Mouse (Mus musculus): ENCODE data around the gene Padi2. TPM values are rescaled to one million over a fixed set of nuclear protein-coding genes. Genes with fewer than 3 reads are reported as not detected.

The Padi2 gene
- total and polyA plus RNA-seq, 2 experiments from 2014 or later, result 3.3 to 7.1 TPM

- TF ChIP-seq CTCF (IDR thresholded peaks at IDR 0.05), result no peak
- 81% methylated on average over 14 of the region's 14 CpGs for WGBS
- no peaks in the 10 kb centered on the region for H3K4me1 ChIP-seq (ENCODE audit: insufficient read depth, low read length)
- H3K4me2 ChIP-seq (ENCODE audit: low read depth, low read length, poor library complexity, severe bottlenecking), result no peak overlapping the region
- no peak overlapping the region for H3K4me3 ChIP-seq (ENCODE audit: low read depth, low read length)
- ATAC-seq (ENCODE audit: low FRiP score) (no peak), DNase-seq (ENCODE audit: low spot score) (no peak)
- no peaks in the 10 kb centered on the region for H3K27me3 ChIP-seq (ENCODE audit: insufficient read depth, low read length)
- H3K27ac ChIP-seq (ENCODE audit: low read depth, low read length), result no peak overlapping the region
- H3K9me3 ChIP-seq (ENCODE audit: low read length), result no peaks in the 10 kb centered on the region
- no peak overlapping the region for H3K9ac ChIP-seq (replicated peaks; ENCODE audit: low read length, poor library complexity, severe bottlenecking)
- H3K36me3 ChIP-seq (ENCODE audit: insufficient read depth, low read length), result no peaks in the 10 kb centered on the region
These were observed 40.5 kb downstream of the Padi2 start for GRCm38 (mm10) chr4:140946580-140947205.

GRCm38 (mm10) chr4:140947487-140948440 is 41.6 kb downstream of the Padi2 start:
- Histone ChIP-seq H3K27me3 (ENCODE audit: insufficient read depth, low read length) (no peaks in the 10 kb centered on the region), H3K4me1 (ENCODE audit: insufficient read depth, low read length) (no peaks in the 10 kb centered on the region), H3K9ac (replicated peaks; ENCODE audit: low read length, poor library complexity, severe bottlenecking) (no peak overlapping the region), H3K4me3 (ENCODE audit: low read depth, low read length) (no peak overlapping the region), H3K36me3 (ENCODE audit: insufficient read depth, low read length) (no peaks in the 10 kb centered on the region), H3K9me3 (ENCODE audit: low read length) (no peaks in the 10 kb centered on the region), H3K4me2 (ENCODE audit: low read depth, low read length, poor library complexity, severe bottlenecking) (no peak overlapping the region), H3K27ac (ENCODE audit: low read depth, low read length) (no peak overlapping the region)
- DNase-seq (ENCODE audit: low spot score), result no peak
- 83% methylated on average over 12 of the region's 12 CpGs for WGBS
- TF ChIP-seq CTCF (IDR thresholded peaks at IDR 0.05), result no peak
- no peak for ATAC-seq (ENCODE audit: low FRiP score)

GRCm38 (mm10) chr4:140948481-140948880 is 42.3 kb downstream of the Padi2 start:
- Histone ChIP-seq H3K27ac (ENCODE audit: low read depth, low read length) (no peak overlapping the region), H3K36me3 (ENCODE audit: insufficient read depth, low read length) (no peaks in the 10 kb centered on the region), H3K9ac (replicated peaks; ENCODE audit: low read length, poor library complexity, severe bottlenecking) (no peak overlapping the region), H3K4me3 (ENCODE audit: low read depth, low read length) (no peak overlapping the region), H3K4me2 (ENCODE audit: low read depth, low read length, poor library complexity, severe bottlenecking) (no peak overlapping the region), H3K4me1 (ENCODE audit: insufficient read depth, low read length) (no peaks in the 10 kb centered on the region), H3K27me3 (ENCODE audit: insufficient read depth, low read length) (no peaks in the 10 kb centered on the region), H3K9me3 (ENCODE audit: low read length) (no peaks in the 10 kb centered on the region)
- WGBS, result 86% methylated on average over 6 of the region's 6 CpGs
- DNase-seq (ENCODE audit: low spot score) (no peak), ATAC-seq (ENCODE audit: low FRiP score) (no peak)
- no peak for TF ChIP-seq CTCF (IDR thresholded peaks at IDR 0.05)

- H3K27me3 ChIP-seq (ENCODE audit: insufficient read depth, low read length), result no peaks in the 10 kb centered on the region
- no peaks in the 10 kb centered on the region for H3K4me1 ChIP-seq (ENCODE audit: insufficient read depth, low read length)
- ATAC-seq (ENCODE audit: low FRiP score) (no peak), DNase-seq (ENCODE audit: low spot score) (no peak)
- H3K4me2 ChIP-seq (ENCODE audit: low read depth, low read length, poor library complexity, severe bottlenecking), result no peak overlapping the region
- H3K9me3 ChIP-seq (ENCODE audit: low read length), result no peaks in the 10 kb centered on the region
- no peaks in the 10 kb centered on the region for H3K36me3 ChIP-seq (ENCODE audit: insufficient read depth, low read length)
- no peak overlapping the region for H3K27ac ChIP-seq (ENCODE audit: low read depth, low read length)
- 84% methylated on average over 8 of the region's 8 CpGs for WGBS
- no peak overlapping the region for H3K9ac ChIP-seq (replicated peaks; ENCODE audit: low read length, poor library complexity, severe bottlenecking)
- no peak for TF ChIP-seq CTCF (IDR thresholded peaks at IDR 0.05)
- H3K4me3 ChIP-seq (ENCODE audit: low read depth, low read length), result no peak overlapping the region
These were observed 42.9 kb downstream of the Padi2 start for GRCm38 (mm10) chr4:140949052-140949451.

- ATAC-seq (ENCODE audit: low FRiP score) (no peak), DNase-seq (ENCODE audit: low spot score) (no peak)
- no peak overlapping the region for H3K4me2 ChIP-seq (ENCODE audit: low read depth, low read length, poor library complexity, severe bottlenecking)
- no peaks in the 10 kb centered on the region for H3K27me3 ChIP-seq (ENCODE audit: insufficient read depth, low read length)
- H3K9ac ChIP-seq (replicated peaks; ENCODE audit: low read length, poor library complexity, severe bottlenecking), result no peak overlapping the region
- H3K9me3 ChIP-seq (ENCODE audit: low read length), result no peaks in the 10 kb centered on the region
- no peak overlapping the region for H3K27ac ChIP-seq (ENCODE audit: low read depth, low read length)
- WGBS, result 90% methylated on average over 16 of the region's 16 CpGs
- no peaks in the 10 kb centered on the region for H3K4me1 ChIP-seq (ENCODE audit: insufficient read depth, low read length)
- TF ChIP-seq CTCF (IDR thresholded peaks at IDR 0.05), result no peak
- no peaks in the 10 kb centered on the region for H3K36me3 ChIP-seq (ENCODE audit: insufficient read depth, low read length)
- H3K4me3 ChIP-seq (ENCODE audit: low read depth, low read length), result no peak overlapping the region
These were observed 43.5 kb downstream of the Padi2 start for GRCm38 (mm10) chr4:140949616-140950015.

GRCm38 (mm10) chr4:140950574-140950973 is 44.4 kb downstream of the Padi2 start:
- Histone ChIP-seq H3K9ac (replicated peaks; ENCODE audit: low read length, poor library complexity, severe bottlenecking) (no peak overlapping the region), H3K36me3 (ENCODE audit: insufficient read depth, low read length) (no peaks in the 10 kb centered on the region), H3K9me3 (ENCODE audit: low read length) (no peaks in the 10 kb centered on the region), H3K27me3 (ENCODE audit: insufficient read depth, low read length) (no peaks in the 10 kb centered on the region), H3K27ac (ENCODE audit: low read depth, low read length) (no peak overlapping the region), H3K4me3 (ENCODE audit: low read depth, low read length) (no peak overlapping the region), H3K4me1 (ENCODE audit: insufficient read depth, low read length) (no peaks in the 10 kb centered on the region), H3K4me2 (ENCODE audit: low read depth, low read length, poor library complexity, severe bottlenecking) (no peak overlapping the region)
- 70% methylated on average over 3 of the region's 3 CpGs for WGBS
- DNase-seq (ENCODE audit: low spot score) (no peak), ATAC-seq (ENCODE audit: low FRiP score) (no peak)
- TF ChIP-seq CTCF (IDR thresholded peaks at IDR 0.05), result no peak

All from midbrain, postnatal 0 days (tissue).